Mouse (Mus musculus): Measurements from ENCODE around the gene Zbtb43. TPM values are rescaled to one million over a fixed set of nuclear protein-coding genes. Genes with fewer than 3 reads are reported as not detected.
A peak's percentile ranks its signal among the peaks of the same experiment; 100 is the strongest.

Zbtb43 gene
- polyA plus RNA-seq, 1 experiment from 2014 or later, result 17.2 TPM

DNA sequence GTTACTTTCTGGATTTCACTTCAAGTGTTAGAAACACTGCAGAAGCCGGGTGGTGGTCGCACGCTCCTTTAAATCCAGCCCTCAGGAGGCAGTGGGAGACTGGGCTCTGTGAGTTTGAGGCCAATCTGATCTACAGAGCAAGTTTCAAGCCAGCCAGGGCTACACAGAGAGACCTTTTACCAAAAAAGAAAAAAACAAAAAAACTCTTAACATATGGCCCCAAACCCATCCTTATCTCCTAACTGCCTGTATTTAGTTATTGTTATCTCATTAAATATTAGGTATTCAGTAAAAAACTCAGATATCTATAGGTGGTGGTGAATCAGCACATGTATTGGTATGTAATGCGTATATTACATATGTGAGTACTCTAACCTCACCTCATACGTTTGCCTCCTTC lies 65.7 kb downstream of the Zbtb43 start:
- no peak for TF ChIP-seq CTCF (IDR thresholded peaks at IDR 0.05; ENCODE audit: low read depth)
- Histone ChIP-seq H3K4me3 (ENCODE audit: low read depth, low read length) (no peak overlapping the region), H3K4me2 (no peak overlapping the region), H3K27ac (ENCODE audit: low read depth) (no peak overlapping the region), H3K9me3 (ENCODE audit: low read depth, low read length) (no peaks in the 10 kb centered on the region), H3K4me1 (ENCODE audit: insufficient read depth) (no peaks in the 10 kb centered on the region), H3K36me3 (ENCODE audit: insufficient read depth) (0 out of 2 replicates have a peak, but pooled peaks cover 5% of the 10 kb centered on the region), H3K27me3 (ENCODE audit: insufficient read depth, low read length) (no peaks in the 10 kb centered on the region), H3K9ac (no peak overlapping the region)
- 62% methylated on average over 5 of the region's 5 CpGs for WGBS
- DNase-seq (no peak), ATAC-seq (ENCODE audit: insufficient read depth) (no peak)

DNA sequence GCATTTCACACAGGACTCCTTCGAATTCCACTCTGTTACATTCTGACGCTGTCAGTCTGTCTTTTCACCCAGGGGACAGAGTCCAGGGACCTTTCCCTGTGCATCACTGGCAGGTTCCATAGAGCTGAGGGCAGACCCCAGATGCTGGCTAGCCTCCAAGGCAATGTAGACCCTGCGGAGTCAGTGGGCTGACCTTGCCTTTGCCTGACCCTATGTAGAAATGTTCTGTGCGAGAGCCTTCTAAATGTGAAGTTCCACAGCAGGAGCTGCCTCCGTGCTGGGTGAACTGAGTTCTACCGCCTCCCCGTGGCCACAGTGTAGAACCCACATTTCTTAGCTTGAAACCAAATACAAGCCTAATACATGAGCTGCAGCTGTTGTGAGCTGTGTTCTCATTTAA lies 66.1 kb downstream of the Zbtb43 start:
- no peaks in the 10 kb centered on the region for H3K27me3 ChIP-seq (ENCODE audit: insufficient read depth, low read length)
- no peak overlapping the region for H3K4me2 ChIP-seq
- no peaks in the 10 kb centered on the region for H3K9me3 ChIP-seq (ENCODE audit: low read depth, low read length)
- 26% methylated on average over 7 of the region's 7 CpGs for WGBS
- no peak for ATAC-seq (ENCODE audit: insufficient read depth)
- peak; percentile 80 for DNase-seq
- no peaks in the 10 kb centered on the region for H3K4me1 ChIP-seq (ENCODE audit: insufficient read depth)
- 0 out of 2 replicates have a peak, but pooled peaks cover 5% of the 10 kb centered on the region for H3K36me3 ChIP-seq (ENCODE audit: insufficient read depth)
- no peak overlapping the region for H3K9ac ChIP-seq
- TF ChIP-seq CTCF (IDR thresholded peaks at IDR 0.05; ENCODE audit: low read depth), result peak; percentile 77
- no peak overlapping the region for H3K27ac ChIP-seq (ENCODE audit: low read depth)
- H3K4me3 ChIP-seq (ENCODE audit: low read depth, low read length), result no peak overlapping the region

DNA sequence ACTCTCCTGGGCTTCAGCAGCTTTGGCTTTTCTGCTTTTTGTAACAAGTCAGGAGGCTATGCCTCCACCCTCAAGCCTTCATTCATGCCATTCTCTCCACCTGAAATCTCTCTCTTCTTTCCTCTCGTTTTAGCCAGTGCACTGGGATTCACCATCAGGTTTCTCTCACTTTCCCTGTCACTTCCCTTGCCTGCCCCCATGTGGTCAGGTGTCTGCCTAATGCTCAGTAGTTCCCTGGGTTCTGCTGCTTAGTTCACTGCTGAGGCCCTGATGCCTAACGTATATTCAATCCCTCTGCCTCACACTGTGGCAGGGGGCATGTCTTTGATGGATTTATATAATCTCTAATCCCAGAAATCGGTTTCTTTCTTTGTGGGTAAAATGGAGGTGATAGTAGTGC lies 67.1 kb downstream of the Zbtb43 start:
- H3K4me3 ChIP-seq (ENCODE audit: low read depth, low read length), result no peak overlapping the region
- no peak for DNase-seq
- H3K9ac ChIP-seq, result no peak overlapping the region
- 23% methylated on average over 3 of the region's 3 CpGs for WGBS
- no peaks in the 10 kb centered on the region for H3K9me3 ChIP-seq (ENCODE audit: low read depth, low read length)
- no peak for ATAC-seq (ENCODE audit: insufficient read depth)
- no peak overlapping the region for H3K4me2 ChIP-seq
- no peak overlapping the region for H3K27ac ChIP-seq (ENCODE audit: low read depth)
- peak; percentile 55 for TF ChIP-seq CTCF (IDR thresholded peaks at IDR 0.05; ENCODE audit: low read depth)
- H3K27me3 ChIP-seq (ENCODE audit: insufficient read depth, low read length), result no peaks in the 10 kb centered on the region
- no peaks in the 10 kb centered on the region for H3K4me1 ChIP-seq (ENCODE audit: insufficient read depth)
- H3K36me3 ChIP-seq (ENCODE audit: insufficient read depth), result 0 out of 2 replicates have a peak, but pooled peaks cover 5% of the 10 kb centered on the region

DNA sequence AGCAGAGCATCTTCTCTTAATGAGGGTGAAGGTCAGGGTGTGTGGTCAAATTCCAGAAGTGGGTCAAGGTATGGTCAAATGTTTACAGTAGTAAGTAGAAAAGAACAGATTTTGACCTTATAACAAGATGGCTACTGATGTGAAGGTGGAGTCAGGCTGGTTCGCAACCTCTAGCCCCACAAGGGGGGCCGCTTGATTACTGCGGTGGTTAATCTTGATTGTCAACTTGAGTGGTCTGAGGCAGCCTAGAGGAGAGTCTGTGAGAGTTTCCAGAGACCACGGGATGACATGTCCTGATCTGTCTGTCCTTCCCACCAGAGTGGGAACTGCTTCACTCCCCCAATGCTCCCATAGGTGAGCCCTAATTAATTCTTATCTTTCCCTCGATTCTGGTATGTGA lies 67.8 kb downstream of the Zbtb43 start:
- Histone ChIP-seq H3K4me1 (ENCODE audit: insufficient read depth) (no peaks in the 10 kb centered on the region), H3K4me3 (ENCODE audit: low read depth, low read length) (no peak overlapping the region), H3K36me3 (ENCODE audit: insufficient read depth) (0 out of 2 replicates have a peak, but pooled peaks cover 1% of the 10 kb centered on the region), H3K9ac (no peak overlapping the region), H3K27ac (ENCODE audit: low read depth) (no peak overlapping the region), H3K4me2 (no peak overlapping the region), H3K27me3 (ENCODE audit: insufficient read depth, low read length) (no peaks in the 10 kb centered on the region), H3K9me3 (ENCODE audit: low read depth, low read length) (no peaks in the 10 kb centered on the region)
- ATAC-seq (ENCODE audit: insufficient read depth) (no peak), DNase-seq (no peak)
- TF ChIP-seq CTCF (IDR thresholded peaks at IDR 0.05; ENCODE audit: low read depth), result no peak
- WGBS, result 66% methylated on average over 5 of the region's 5 CpGs

Other genes starting within 250 kb of the Zbtb43 start
- gene Ralgps1, start 97.1 kb downstream of the Zbtb43 start, polyA plus RNA-seq (2014; fragmentation: Nextera tagmentation; extraction: Ambion mirVana), result 5.0 and 6.1 TPM in 2 replicates
- 9.6 and 10.8 TPM in 2 replicates for gene Zbtb34, start 37.2 kb downstream of the Zbtb43 start, polyA plus RNA-seq (2014; fragmentation: Nextera tagmentation; extraction: Ambion mirVana)
- gene Lmx1b, start 172.0 kb upstream of the Zbtb43 start, polyA plus RNA-seq (2014; fragmentation: Nextera tagmentation; extraction: Ambion mirVana), result 0.09 TPM in 1 of 2 replicates, not detected in the other

Data from lung, embryonic 14.5 days (tissue).